Comparison of ENCODE assay signal across 21 mouse cellular contexts in genomic region chr2:144006686-144007085, GRCm38 (mm10). TPM values are rescaled to one million over a fixed set of nuclear protein-coding genes. Genes with fewer than 3 reads are reported as not detected.
DNase-seq lines count a peak whose midpoint lies in the region; ATAC-seq lines count a peak whose summit lies in the region.
"Had no signal": no experiment of that assay in that cellular context is flagged by ENCODE, and none has a peak within 500 bp of the region (broad histone marks: within the 10 kb centered on the region; RNA-seq: fewer than 3 reads in every experiment).

No protein-coding gene starts in this region.

- H3K27ac ChIP-seq in heart, embryonic 12.5 days (ENCODE audit: poor library complexity, severe bottlenecking): no peak overlapping the region
- no peak overlapping the region for H3K27ac ChIP-seq in liver, embryonic 13.5 days
- no peak overlapping the region for H3K27ac ChIP-seq in liver, embryonic 11.5 days (ENCODE audit: low read depth, low read length)
- no peak overlapping the region for H3K27ac ChIP-seq in neural tube, embryonic 13.5 days (replicated peaks)
- H3K27ac ChIP-seq in neural tube, embryonic 15.5 days (replicated peaks): no peak overlapping the region
- H3K27ac ChIP-seq: embryonic facial prominence, embryonic 12.5 days; forebrain, embryonic 13.5 days; hindbrain, embryonic 13.5 days had no signal

- no peaks in the 10 kb centered on the region for H3K9me3 ChIP-seq in heart, embryonic 12.5 days (replicated peaks)
- H3K9me3 ChIP-seq in liver, embryonic 13.5 days (replicated peaks): no peaks in the 10 kb centered on the region
- H3K9me3 ChIP-seq in liver, embryonic 11.5 days (ENCODE audit: control insufficient read depth, low read length): no peaks in the 10 kb centered on the region
- H3K9me3 ChIP-seq in neural tube, embryonic 13.5 days: no peaks in the 10 kb centered on the region
- no peaks in the 10 kb centered on the region for H3K9me3 ChIP-seq in neural tube, embryonic 15.5 days (replicated peaks)
- H3K9me3 ChIP-seq: embryonic facial prominence, embryonic 12.5 days; forebrain, embryonic 13.5 days; heart, embryonic 15.5 days; hindbrain, embryonic 13.5 days had no signal

- H3K27me3 ChIP-seq in heart, embryonic 12.5 days (replicated peaks): no peaks in the 10 kb centered on the region
- no peaks in the 10 kb centered on the region for H3K27me3 ChIP-seq in liver, embryonic 13.5 days
- no peaks in the 10 kb centered on the region for H3K27me3 ChIP-seq in liver, embryonic 11.5 days (replicated peaks; ENCODE audit: control insufficient read depth, insufficient read depth, low read length)
- H3K27me3 ChIP-seq in neural tube, embryonic 13.5 days: no peaks in the 10 kb centered on the region
- no peaks in the 10 kb centered on the region for H3K27me3 ChIP-seq in neural tube, embryonic 15.5 days (replicated peaks)
- H3K27me3 ChIP-seq: embryonic facial prominence, embryonic 12.5 days; forebrain, embryonic 13.5 days; heart, embryonic 15.5 days; hindbrain, embryonic 13.5 days had no signal

- no peak overlapping the region for H3K9ac ChIP-seq in heart, embryonic 12.5 days
- H3K9ac ChIP-seq in liver, embryonic 13.5 days: no peak overlapping the region
- no peak overlapping the region for H3K9ac ChIP-seq in liver, embryonic 11.5 days (ENCODE audit: low read depth, low read length)
- H3K9ac ChIP-seq in neural tube, embryonic 13.5 days: 0 out of 2 replicates have a peak overlapping the region, but pooled peaks have one; percentile 8
- no peak overlapping the region for H3K9ac ChIP-seq in neural tube, embryonic 15.5 days (replicated peaks)
- H3K9ac ChIP-seq: embryonic facial prominence, embryonic 12.5 days; forebrain, embryonic 13.5 days; forebrain, postnatal 0 days; heart, embryonic 15.5 days; hindbrain, embryonic 13.5 days had no signal

- H3K4me1 ChIP-seq in heart, embryonic 12.5 days (replicated peaks): peaks cover 63% of the 10 kb centered on the region
- peaks cover 82% of the 10 kb centered on the region for H3K4me1 ChIP-seq in liver, embryonic 13.5 days (replicated peaks)
- peaks cover 55% of the 10 kb centered on the region for H3K4me1 ChIP-seq in liver, embryonic 11.5 days (replicated peaks; ENCODE audit: control insufficient read depth, insufficient read depth, low read length)
- peaks cover 61% of the 10 kb centered on the region for H3K4me1 ChIP-seq in neural tube, embryonic 13.5 days (replicated peaks)
- H3K4me1 ChIP-seq in neural tube, embryonic 15.5 days: peaks cover 43% of the 10 kb centered on the region

- H3K36me3 ChIP-seq in heart, embryonic 12.5 days: peaks cover 11% of the 10 kb centered on the region
- H3K36me3 ChIP-seq in liver, embryonic 13.5 days: peaks cover 13% of the 10 kb centered on the region; the same call in 1 of the 2 replicates
- H3K36me3 ChIP-seq in liver, embryonic 11.5 days (ENCODE audit: control insufficient read depth, insufficient read depth, low read length): peaks cover 10% of the 10 kb centered on the region
- no peaks in the 10 kb centered on the region for H3K36me3 ChIP-seq in neural tube, embryonic 13.5 days
- no peaks in the 10 kb centered on the region for H3K36me3 ChIP-seq in neural tube, embryonic 15.5 days
- H3K36me3 ChIP-seq: embryonic facial prominence, embryonic 12.5 days; heart, embryonic 15.5 days; hindbrain, embryonic 13.5 days had no signal

- peak; percentile 70 for DNase-seq in heart, adult 11 months
- no peak for DNase-seq in liver, embryonic 13.5 days
- DNase-seq in liver, embryonic 11.5 days (ENCODE audit: low spot score): no peak
- DNase-seq in kidney, adult 18-20 months: no peak
- DNase-seq: adrenal gland, postnatal 10 days; cerebellum, adult 11 months; cerebellum, adult 8-10 months; cerebellum, postnatal 14 days; embryo, embryonic 11 days; forebrain, postnatal 0 days; gastrocnemius, postnatal 14 days; heart, postnatal 14 days had no signal

- ATAC-seq in heart, embryonic 12.5 days (ENCODE audit: insufficient number of reproducible peaks, low FRiP score): no peak
- ATAC-seq in liver, embryonic 13.5 days (ENCODE audit: low read depth): no peak
- ATAC-seq in liver, embryonic 11.5 days (replicated peaks; ENCODE audit: low FRiP score): no peak
- ATAC-seq in neural tube, embryonic 13.5 days (ENCODE audit: low read depth): no peak
- no peak for ATAC-seq in neural tube, embryonic 15.5 days (ENCODE audit: low FRiP score)
- ATAC-seq: forebrain, embryonic 13.5 days; forebrain, postnatal 0 days had no signal

- H3K4me3 ChIP-seq in heart, embryonic 12.5 days: no peak overlapping the region
- H3K4me3 ChIP-seq in liver, embryonic 13.5 days (replicated peaks): no peak overlapping the region
- no peak overlapping the region for H3K4me3 ChIP-seq in liver, embryonic 11.5 days (ENCODE audit: low read depth, low read length)
- H3K4me3 ChIP-seq in neural tube, embryonic 13.5 days: no peak overlapping the region
- H3K4me3 ChIP-seq in neural tube, embryonic 15.5 days (replicated peaks): no peak overlapping the region
- H3K4me3 ChIP-seq: embryonic facial prominence, embryonic 12.5 days; forebrain, embryonic 13.5 days; heart, embryonic 15.5 days; hindbrain, embryonic 13.5 days had no signal

- no peak overlapping the region for H3K4me2 ChIP-seq in heart, embryonic 12.5 days
- peak overlapping the region; percentile 23 for H3K4me2 ChIP-seq in liver, embryonic 13.5 days
- H3K4me2 ChIP-seq in liver, embryonic 11.5 days: no peak overlapping the region
- H3K4me2 ChIP-seq in neural tube, embryonic 13.5 days: no peak overlapping the region
- H3K4me2 ChIP-seq in neural tube, embryonic 15.5 days: no peak overlapping the region
- H3K4me2 ChIP-seq: embryonic facial prominence, embryonic 12.5 days; forebrain, embryonic 13.5 days; hindbrain, embryonic 13.5 days had no signal

- WGBS in heart, embryonic 12.5 days: 89% methylated on average over 6 of the region's 6 CpGs
- 72% methylated on average over 6 of the region's 6 CpGs for WGBS in liver, embryonic 13.5 days (ENCODE audit: insufficient replicate concordance)
- 87% methylated on average over 6 of the region's 6 CpGs for WGBS in liver, embryonic 11.5 days
- WGBS in neural tube, embryonic 13.5 days: 77% methylated on average over 6 of the region's 6 CpGs
- WGBS in neural tube, embryonic 15.5 days: 72% methylated on average over 6 of the region's 6 CpGs

RNA-seq across cellular contexts. Expression of gene Rrbp1, which starts 4.4 kb away (rescaled TPM):
- polyA plus RNA-seq in heart, embryonic 12.5 days (2016; fragmentation: Nextera tagmentation; extraction: Ambion mirVana): 54.8 and 55.0 TPM in 2 replicates
- 48.3 and 49.7 TPM in 2 replicates for polyA plus RNA-seq in liver, embryonic 13.5 days (2015; fragmentation: Nextera tagmentation; extraction: Ambion mirVana)
- polyA plus RNA-seq in liver, embryonic 11.5 days (2014; fragmentation: Nextera tagmentation; extraction: Ambion mirVana): 63.6 and 89.6 TPM in 2 replicates
- polyA plus RNA-seq in neural tube, embryonic 13.5 days (2015; fragmentation: Nextera tagmentation; extraction: Ambion mirVana): 42.1 and 48.1 TPM in 2 replicates
- polyA plus RNA-seq in neural tube, embryonic 15.5 days (2015; fragmentation: Nextera tagmentation; extraction: Ambion mirVana): 38.6 and 47.7 TPM in 2 replicates

RNA-seq across cellular contexts. Expression of gene Banf2, which starts 26.2 kb away (rescaled TPM):
- polyA plus RNA-seq in heart, embryonic 12.5 days (2016; fragmentation: Nextera tagmentation; extraction: Ambion mirVana): not detected in 2 replicates
- not detected in 2 replicates for polyA plus RNA-seq in liver, embryonic 13.5 days (2015; fragmentation: Nextera tagmentation; extraction: Ambion mirVana)
- not detected in 2 replicates for polyA plus RNA-seq in liver, embryonic 11.5 days (2014; fragmentation: Nextera tagmentation; extraction: Ambion mirVana)
- not detected in 2 replicates for polyA plus RNA-seq in neural tube, embryonic 13.5 days (2015; fragmentation: Nextera tagmentation; extraction: Ambion mirVana)
- not detected in 2 replicates for polyA plus RNA-seq in neural tube, embryonic 15.5 days (2015; fragmentation: Nextera tagmentation; extraction: Ambion mirVana)
- polyA plus RNA-seq: brain, embryonic 14.5 days; C2C12; embryonic facial prominence, embryonic 12.5 days; forebrain, embryonic 13.5 days; forebrain, postnatal 0 days; heart, embryonic 15.5 days; hindbrain, embryonic 13.5 days had no signal
